Mouse (Mus musculus) hindbrain, embryonic 10.5 days (tissue): Measurements from ENCODE around the gene Slc25a39. TPM values are rescaled to one million over a fixed set of nuclear protein-coding genes. Genes with fewer than 3 reads are reported as not detected.

Experiments
- polyA plus RNA-seq: library from polyadenylated mRNA; unstranded; fragments of >200 nt; fragmentation: Nextera tagmentation; extraction: Ambion mirVana; gene quantifications from 2 replicates; pipeline ENCODE4 v1.2.1, GENCODE M21; 2016

Slc25a39 gene
- polyA plus RNA-seq, 1 experiment from 2014 or later, result 236 TPM

Other genes with a start within 250 kb of the Slc25a39 start
- gene Lsm12, start 222.7 kb downstream of the Slc25a39 start, polyA plus RNA-seq, result 119 and 148 TPM in 2 replicates
- 32.3 and 37.8 TPM in 2 replicates for gene G6pc3, start 218.3 kb downstream of the Slc25a39 start, polyA plus RNA-seq
- gene Hdac5, start 177.8 kb downstream of the Slc25a39 start, polyA plus RNA-seq, result 70.3 and 101 TPM in 2 replicates
- gene BC030867, start 159.1 kb downstream of the Slc25a39 start, polyA plus RNA-seq, result 20.9 and 28.3 TPM in 2 replicates
- gene Asb16, start 139.2 kb downstream of the Slc25a39 start, polyA plus RNA-seq, result 0.08 TPM in 1 of 2 replicates, not detected in the other
- 52.3 and 69.6 TPM in 2 replicates for gene Tmub2, start 123.0 kb downstream of the Slc25a39 start, polyA plus RNA-seq
- gene Atxn7l3, start 111.3 kb downstream of the Slc25a39 start, polyA plus RNA-seq, result 16.8 and 18.7 TPM in 2 replicates
- 82.6 and 91.7 TPM in 2 replicates for gene Ubtf, start 88.2 kb downstream of the Slc25a39 start, polyA plus RNA-seq
- gene Slc4a1, start 41.7 kb downstream of the Slc25a39 start, polyA plus RNA-seq, result 35.8 and 38.0 TPM in 2 replicates
- 23.5 and 57.0 TPM in 2 replicates for gene Rundc3a, start 14.5 kb downstream of the Slc25a39 start, polyA plus RNA-seq
- 76.8 and 88.9 TPM in 2 replicates for gene Grn, start 22.4 kb upstream of the Slc25a39 start, polyA plus RNA-seq
- gene Fam171a2, start 39.7 kb upstream of the Slc25a39 start, polyA plus RNA-seq, result 5.2 and 8.3 TPM in 2 replicates
- gene Itga2b, start 62.2 kb upstream of the Slc25a39 start, polyA plus RNA-seq, result 5.6 and 8.3 TPM in 2 replicates
- gene Gpatch8, start 148.4 kb upstream of the Slc25a39 start, polyA plus RNA-seq, result 63.0 and 66.5 TPM in 2 replicates
- 9.0 and 9.1 TPM in 2 replicates for gene Gm11627, start 171.5 kb upstream of the Slc25a39 start, polyA plus RNA-seq
- 31.8 and 36.9 TPM in 2 replicates for gene Fzd2, start 196.4 kb upstream of the Slc25a39 start, polyA plus RNA-seq